Mouse (Mus musculus) frontal cortex, adult (tissue): ENCODE data around the gene Ccdc190.

Experiments
- ATAC-seq: cut with Nextera tagmentation; 2 replicates; pipeline ENCODE4 v1.9.2; 2017; ENCODE audit warnings: mild to moderate bottlenecking, moderate library complexity, mixed read lengths; ENCODE audit not compliant: low TSS enrichment

Ccdc190 gene

GRCm38 (mm10) chr1:169928454-169928971 is at the start of gene Ccdc190:
Ccdc190 (plus strand) TSS chr1:169928648.
- ATAC-seq = peak; percentile 47; the same call in 1 of the 2 replicates

DNA sequence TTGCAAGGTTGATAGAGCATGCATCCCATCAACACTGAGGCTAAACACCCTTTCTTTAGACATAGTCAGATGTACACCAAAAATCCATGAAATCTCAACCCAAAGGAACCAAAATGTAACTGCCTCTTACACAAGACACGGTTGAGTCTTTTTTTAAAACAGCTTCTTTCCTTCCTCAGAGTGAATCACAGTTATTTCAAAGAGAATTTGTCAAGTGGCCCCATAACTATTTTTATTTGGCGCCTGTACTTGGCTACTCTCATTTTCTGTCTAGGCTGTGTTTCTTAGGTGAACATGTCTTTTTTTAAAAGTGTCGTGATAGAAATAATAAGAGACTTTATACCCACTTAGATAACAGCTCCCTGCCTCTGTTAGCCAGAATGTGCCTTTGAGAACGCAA is 49.4 kb upstream of the Ccdc190 start:
- ATAC-seq = peak; percentile 78

DNA sequence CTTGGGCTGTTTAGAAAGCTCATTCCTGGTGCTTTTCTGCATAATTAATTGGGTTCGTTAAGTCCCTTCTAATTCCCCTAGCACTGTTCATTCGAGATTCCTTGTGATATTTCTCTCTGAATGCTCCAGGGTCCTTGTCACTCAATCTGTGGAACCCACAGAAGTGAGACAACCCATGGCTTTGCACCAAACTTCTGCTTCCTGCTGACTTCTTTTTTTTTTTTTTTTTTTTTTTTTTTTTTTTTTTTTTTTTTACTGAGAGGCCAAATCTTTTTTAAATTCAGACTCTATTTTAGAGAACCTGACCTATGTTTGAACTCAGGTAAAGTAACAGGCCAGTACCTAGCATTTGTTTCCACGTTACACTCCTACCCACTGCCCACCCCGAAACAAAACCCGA is 48.3 kb upstream of the Ccdc190 start:
- no peak for ATAC-seq

DNA sequence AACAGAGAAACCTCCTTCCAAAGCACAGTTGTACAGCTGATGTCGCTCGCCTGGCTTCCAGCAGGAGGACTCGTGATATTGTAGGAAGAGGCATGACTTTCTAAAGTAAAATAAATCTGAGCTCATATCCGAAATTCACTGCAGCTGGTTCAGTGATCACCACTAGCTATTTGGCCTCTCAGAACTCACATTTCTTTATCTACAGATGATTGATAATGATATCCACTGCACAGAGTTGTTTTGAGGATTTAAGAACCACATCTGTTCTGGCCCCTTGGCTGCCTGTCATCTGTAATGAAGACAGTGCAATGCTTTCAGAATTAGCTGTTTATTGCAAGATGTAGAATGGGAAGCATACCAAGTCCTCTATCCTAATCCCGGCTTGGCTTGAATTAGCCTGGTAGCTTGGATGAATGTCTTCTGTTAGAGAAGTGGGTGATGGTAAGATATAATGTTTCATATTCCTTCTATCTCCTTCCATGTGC is 45.3 kb upstream of the Ccdc190 start:
- ATAC-seq = peak; percentile 83

DNA sequence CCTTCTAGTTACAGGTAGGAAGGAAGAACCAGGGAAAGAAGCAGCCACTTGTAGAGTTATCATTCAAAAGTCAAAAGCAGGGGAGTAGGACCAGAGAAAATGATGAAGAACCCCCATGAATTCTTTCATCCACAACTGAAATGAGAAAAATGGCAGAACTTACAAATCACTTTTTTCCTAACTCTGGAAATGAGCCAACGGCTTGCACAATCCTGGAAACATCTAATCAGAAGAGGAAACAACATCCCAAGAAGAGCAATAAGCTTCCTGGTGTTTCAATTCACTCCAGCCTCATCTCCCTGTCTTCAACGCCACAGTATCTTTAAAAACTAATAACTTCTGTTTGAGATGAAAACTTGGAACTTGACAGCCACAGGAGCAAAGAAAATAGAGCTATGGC is 39.2 kb upstream of the Ccdc190 start:
- no peak for ATAC-seq

GRCm38 (mm10) chr1:169893976-169894375 is 34.5 kb upstream of the Ccdc190 start:
- ATAC-seq = no peak

DNA sequence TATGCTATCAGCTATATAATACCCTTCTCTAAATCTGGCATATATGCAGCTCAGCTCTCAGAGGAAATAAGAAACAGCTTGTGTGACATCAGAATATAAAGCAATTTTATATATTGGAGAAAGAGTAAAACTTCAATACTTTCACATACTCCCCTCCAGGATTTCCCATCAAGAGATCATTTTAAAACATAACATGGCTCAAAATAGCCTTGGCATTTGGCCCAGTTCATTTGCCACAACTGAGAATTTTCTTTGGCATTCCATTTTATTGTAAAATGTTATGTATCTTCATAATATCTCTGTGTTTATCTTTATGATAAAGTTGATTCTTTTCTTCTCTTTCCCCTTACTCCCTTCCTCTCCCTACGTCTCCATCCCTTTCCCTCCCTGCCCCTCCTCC is 32.8 kb upstream of the Ccdc190 start:
- ATAC-seq = no peak

DNA sequence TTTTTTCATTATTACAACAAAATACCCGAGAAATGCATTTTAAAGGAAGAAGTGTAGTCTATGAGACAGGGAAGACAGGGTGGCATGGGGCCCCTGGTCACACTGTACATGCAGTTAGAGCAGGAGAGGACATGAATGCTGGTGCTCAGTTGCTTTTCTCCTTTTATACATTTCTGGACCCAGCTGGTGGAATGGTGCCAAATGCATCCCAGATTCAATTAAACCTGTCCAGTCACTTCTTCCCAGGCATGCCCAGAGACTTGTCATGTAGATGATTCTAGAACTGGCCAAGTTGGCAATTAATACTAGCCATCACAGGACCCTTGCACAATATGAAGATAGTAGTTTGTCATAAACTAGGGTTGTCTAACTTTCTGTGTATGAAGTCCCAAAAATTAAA is 30.5 kb upstream of the Ccdc190 start:
- ATAC-seq = no peak

- ATAC-seq = peak; percentile 44
Measured at GRCm38 (mm10) chr1:169898607-169899006, 29.8 kb upstream of the Ccdc190 start.

DNA sequence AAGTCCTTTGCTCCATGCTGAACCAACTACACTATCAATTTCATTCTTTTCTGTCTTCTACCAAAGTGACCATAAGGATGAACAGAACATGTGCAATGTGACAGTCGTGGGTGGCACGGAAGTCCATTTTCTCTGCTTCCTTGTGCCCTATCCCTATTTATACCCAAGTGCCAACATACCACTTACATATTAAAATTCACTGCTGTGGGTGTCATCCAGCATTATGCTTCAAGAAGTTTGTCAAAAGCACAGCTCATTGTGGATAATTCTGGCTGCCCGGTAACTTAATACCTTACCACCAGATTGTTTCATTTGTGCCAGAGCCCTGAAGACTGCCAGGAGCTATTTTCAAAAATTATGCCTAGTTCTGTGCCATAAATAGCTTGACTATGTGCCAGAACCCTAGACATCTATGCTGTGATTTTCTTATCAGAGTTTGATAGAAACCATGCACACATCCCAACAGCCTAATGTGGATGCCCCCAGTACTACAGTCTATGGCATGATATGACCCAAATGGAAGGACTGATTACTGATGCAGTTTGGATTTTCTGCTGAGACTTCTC is 27.6 kb upstream of the Ccdc190 start:
- ATAC-seq = peak; percentile 48

- ATAC-seq = no peak
Measured at GRCm38 (mm10) chr1:169909163-169909562, 19.3 kb upstream of the Ccdc190 start.

DNA sequence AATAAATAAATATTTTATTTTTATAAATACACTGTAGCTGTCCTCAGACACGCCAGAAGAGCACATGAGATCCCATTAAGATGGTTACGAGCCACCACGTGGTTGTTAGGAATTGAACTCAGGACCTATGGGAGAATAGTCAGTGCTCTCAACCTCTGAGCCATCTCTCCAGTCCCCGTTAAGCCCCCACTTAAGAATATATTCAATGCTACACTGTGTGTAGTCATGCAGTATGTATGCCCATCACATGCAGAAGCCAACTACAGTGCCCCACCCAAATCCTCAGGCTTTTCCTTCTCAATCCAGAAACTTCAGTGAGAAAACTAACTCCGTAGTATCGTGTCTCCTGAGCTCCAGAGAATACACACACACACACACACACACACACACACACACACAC is 18.8 kb upstream of the Ccdc190 start:
- no peak for ATAC-seq

GRCm38 (mm10) chr1:169910751-169911150 is 17.7 kb upstream of the Ccdc190 start:
- no peak for ATAC-seq

- ATAC-seq = no peak
Measured at GRCm38 (mm10) chr1:169911526-169911925, 16.9 kb upstream of the Ccdc190 start.

- ATAC-seq = peak; percentile 25; the same call in 1 of the 2 replicates
Measured at GRCm38 (mm10) chr1:169916659-169917058, 11.8 kb upstream of the Ccdc190 start.

- ATAC-seq = no peak
Measured at GRCm38 (mm10) chr1:169917115-169917796, 11.2 kb upstream of the Ccdc190 start.

GRCm38 (mm10) chr1:169917998-169918397 is 10.4 kb upstream of the Ccdc190 start:
- ATAC-seq = peak; percentile 88

- ATAC-seq = peak; percentile 58; the same call in 1 of the 2 replicates
Measured at GRCm38 (mm10) chr1:169919211-169919610, 9.2 kb upstream of the Ccdc190 start.

DNA sequence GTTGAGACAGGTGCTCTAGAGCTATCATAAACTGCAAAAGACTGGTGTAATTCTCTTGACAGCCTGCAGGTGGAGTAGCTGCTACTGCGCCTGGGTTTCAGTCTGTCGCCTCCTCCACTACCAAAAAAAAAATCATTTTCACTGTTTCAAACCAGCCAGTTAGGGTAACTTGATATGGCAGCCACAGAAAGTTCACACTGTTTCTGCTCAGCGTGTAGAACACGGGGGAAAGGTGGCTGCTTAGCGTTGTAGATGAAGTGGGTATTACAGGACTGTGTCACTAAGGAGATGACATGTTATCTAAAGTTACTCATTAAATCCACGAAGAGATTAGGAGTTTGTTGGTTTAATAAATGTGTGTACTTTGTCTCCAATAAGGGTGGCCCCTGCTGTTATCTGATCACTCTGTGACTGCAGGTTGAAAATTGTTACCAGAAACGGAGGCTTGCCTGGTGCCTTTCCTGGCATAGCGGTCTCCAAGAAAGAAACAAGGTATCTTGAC is 6.7 kb upstream of the Ccdc190 start:
- ATAC-seq = peak; percentile 45; the same call in 1 of the 2 replicates

DNA sequence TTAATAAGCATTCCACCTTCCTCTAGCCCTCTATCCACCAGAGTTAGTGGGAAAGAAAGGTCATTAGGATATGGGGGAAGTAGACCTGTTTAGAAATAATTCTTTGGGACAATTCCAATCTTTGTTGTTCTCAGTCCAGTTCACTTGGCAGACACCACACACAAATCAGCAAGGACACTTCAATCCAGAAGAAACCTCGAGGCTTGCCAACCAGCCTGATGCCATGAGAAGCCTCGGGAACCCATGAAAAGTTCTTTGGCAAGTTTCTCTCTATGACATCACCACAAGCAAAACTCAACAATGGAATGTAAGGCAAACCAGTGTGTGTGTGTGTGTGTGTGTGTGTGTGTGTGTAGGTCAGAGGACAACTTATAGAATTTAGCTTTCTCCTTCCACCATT is 3.9 kb upstream of the Ccdc190 start:
- ATAC-seq = no peak

DNA sequence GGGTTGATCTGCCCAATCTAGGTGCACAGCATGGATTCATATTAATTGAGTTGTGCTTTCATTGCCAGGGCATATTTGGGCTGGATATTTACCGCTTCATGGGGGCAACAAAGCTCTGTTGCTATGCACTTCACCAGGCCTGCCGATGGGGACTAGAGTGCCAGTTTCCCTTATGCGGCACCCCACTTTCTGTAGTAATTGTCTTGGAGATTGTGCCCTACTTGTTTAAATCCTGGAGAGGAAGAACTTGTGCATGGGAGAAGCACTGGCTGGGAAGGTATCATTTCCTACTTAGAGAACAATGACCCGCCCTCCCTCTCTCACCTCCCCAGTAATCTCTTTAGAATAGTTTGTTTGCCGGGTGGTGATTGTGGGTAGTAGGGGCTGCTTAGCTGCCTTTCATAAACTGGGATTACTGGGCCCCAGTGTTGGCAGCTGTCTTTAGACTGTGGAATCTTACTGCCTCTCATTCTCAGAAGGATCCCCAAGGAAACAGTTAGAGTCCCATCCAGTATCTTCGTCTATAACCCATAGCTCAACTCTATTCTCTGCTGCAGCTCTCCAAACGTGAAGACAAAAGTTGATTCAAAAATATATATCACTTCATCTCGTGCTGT is 587 bp upstream of the Ccdc190 start:
- no peak for ATAC-seq

GRCm38 (mm10) chr1:169931698-169932097 is 3.2 kb downstream of the Ccdc190 start:
- no peak for ATAC-seq
